Mouse (Mus musculus) c-Kit-positive CD71-positive TER-119-positive erythroid progenitor cells, embryonic 14.5 days (primary cell): ENCODE results near the gene Fxyd6.

Experiments
- DNase-seq: peaks from one replicate; pipeline ENCODE4 v3.0.0-alpha.2; 2013; ENCODE audit warnings: low spot score

Fxyd6 gene

DNA sequence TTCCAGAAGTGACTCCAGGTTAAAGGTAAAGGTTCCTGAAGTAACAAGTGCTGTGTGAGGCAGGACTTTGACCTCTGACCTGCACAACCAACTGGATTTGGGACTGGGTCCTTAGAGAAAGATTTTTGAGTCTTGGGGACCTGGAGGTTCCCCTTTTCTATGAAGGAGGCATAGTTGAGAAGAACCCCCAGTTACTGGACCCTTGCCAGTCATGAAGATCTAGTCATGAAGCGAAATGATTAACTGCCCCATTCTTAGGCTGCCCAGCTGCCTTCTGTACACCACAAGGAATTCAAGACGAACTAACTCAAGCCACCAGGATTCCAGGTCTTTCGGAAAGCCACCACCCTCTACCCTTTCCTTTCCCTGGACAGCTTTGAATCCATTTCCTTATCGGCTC is 6.4 kb downstream of the Fxyd6 start:
- DNase-seq, result no peak

DNA sequence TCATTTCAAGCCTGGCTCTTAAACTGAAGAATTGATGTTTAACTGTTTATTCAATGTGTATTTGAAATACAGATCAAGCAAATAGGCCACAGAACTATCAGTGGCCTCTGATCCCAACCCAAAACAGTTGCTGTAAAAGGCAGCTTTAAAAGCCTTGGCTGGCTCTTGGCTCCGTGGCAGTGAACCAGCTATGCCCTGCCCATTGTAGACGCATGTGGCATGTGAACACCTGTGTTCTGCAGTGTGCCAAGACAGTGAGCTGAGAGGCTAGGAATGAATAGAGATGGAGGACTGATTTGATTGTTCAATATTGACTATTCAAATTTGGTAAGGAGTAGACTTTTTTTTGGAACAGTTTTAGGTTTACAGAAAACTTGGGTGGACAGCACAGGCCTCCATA is 6.9 kb downstream of the Fxyd6 start:
- DNase-seq, result no peak

DNA sequence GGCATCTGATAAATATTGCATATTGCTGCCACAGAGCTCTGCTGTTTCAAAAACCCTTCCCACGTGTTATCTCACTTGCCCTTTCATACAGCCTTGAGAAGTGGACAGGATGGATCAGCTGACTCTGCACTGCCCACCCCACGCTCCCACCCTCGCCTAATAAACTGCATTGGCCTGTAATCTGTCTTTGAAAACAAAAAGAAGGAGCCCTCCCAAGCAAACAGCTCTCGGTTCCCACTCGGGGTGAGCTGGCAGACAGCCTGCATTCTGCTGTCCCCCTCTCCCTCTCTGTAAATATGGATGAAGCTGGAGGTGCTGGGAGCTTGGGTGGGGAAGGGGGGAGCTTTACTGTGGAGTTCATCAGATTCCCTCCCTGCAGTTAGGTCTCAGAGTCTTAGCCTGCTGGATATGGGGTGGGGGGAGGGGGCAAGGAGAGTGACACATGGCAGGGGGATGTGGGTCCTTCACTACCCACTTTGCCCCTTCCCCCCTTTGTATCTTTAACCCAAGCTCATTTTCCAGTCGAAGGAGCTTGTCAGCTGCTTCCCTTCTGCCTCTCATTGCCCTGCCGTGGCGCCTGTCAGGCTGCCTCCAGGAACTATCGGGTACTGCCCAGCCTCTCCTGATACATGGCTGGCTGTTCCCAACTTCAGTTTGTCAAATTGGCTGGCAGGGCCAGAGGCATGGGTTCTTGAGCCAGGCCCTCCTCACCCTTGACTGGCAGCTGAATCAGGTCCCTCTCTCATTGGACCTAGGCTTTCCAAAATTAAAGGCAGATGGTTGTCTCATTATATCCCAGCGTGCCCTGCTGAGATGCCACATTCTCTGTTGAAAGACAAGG is 10.6 kb downstream of the Fxyd6 start:
- DNase-seq, result no peak

DNA sequence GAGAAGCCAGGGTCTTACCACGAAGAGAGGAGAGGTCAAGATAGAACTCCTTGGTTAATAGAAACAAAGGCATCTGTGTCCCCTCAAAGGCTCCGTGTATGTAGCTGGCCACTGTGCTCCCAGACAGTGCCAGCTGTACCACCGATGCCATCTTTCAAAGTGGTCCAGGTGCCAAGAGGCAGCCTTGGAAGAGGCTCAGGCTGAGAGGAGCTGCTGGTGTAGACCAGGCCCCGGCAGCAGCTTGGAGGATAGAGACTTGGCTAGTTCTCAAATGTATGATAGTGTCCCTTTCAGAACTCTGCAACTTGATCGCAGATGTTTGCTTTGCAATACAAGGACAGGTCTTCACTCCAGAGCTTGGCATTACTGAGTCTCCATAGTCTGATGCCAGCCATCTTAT is 12.4 kb downstream of the Fxyd6 start:
- no peak for DNase-seq

DNA sequence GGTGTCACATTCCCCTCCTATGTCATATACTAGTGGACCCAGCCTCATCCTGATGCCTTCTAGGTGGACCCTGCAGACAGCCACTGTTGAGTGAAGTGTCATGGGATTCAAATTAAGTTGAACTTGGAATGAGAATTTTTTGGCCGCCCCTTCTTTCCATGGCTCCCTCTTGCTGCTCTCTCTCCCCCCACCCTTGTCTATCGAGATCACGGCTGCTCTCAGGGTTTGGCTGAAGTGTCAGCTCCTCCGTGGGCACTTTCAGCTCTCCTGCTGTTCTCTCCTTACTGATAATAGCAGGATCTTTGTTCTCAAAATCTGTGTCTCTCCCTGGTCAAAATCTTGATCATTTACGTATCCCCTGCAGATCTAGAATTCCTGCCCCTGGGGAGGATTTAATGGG is 12.8 kb downstream of the Fxyd6 start:
- DNase-seq, result no peak

DNA sequence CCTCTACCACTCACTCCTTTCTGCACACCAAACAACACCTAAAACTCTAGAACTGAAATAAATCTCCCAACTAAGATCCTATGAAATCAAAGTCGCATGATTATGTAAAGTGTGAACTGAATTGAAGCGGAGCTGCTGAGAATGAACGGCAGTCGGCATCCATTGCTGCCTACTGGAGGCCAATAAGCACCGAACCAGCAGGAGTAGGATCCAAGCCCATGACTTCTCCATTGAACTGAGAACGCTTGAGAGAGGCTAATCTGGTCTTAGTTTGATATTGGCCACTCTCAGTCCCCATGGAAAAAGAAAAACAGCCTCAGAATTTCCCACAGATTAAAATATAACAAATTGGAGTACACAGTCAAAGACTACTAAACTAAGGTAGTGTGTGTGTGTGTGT is 13.9 kb downstream of the Fxyd6 start:
- no peak for DNase-seq

DNA sequence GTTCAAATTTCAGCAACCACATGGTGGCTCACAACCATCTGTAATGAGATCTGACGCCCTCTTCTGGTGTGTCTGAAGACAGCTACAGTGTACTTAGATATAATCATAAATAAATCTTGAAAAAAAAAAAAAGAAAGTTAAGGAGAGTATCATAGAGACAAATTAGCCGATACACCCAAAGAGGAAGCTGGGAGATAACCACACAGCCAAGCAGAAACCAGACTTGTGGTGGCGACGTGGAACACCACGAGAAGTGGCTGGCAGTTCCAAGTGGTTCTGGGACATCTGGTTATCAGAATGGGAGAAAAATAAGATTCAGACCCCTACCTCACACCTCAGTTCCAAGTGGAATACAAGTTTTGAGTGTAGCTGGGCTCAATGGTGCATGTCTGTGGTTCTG is 16.7 kb downstream of the Fxyd6 start:
- no peak for DNase-seq

DNA sequence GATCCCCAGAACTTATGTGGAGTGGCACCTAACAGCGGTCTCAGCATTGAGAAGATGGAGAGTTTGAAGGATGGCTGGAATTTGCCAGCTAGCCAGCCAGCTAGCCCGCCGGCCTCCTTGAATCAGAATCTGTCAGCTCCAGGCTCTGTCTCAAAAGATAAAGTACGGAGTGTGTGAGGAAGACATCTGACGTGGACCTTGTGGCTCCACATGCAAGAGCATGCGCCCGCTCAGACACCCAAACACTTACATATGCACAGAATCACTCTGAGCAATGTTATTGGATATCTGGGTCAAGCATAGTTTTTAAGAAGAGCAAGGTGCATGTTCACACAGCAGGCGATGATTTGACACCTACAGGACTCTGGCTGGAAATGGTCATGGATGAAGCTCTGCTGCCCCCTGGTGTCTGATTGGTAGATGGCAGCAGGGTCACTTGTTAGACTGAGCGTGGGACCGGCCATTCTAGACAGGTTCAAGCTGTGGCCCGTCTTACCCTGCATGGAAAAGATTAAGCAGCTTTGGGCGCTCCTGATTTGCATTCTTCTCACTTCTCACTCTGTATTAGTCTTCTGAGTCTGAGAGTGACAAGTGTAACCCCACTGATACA is 18.5 kb downstream of the Fxyd6 start:
- DNase-seq, result peak; percentile 31

DNA sequence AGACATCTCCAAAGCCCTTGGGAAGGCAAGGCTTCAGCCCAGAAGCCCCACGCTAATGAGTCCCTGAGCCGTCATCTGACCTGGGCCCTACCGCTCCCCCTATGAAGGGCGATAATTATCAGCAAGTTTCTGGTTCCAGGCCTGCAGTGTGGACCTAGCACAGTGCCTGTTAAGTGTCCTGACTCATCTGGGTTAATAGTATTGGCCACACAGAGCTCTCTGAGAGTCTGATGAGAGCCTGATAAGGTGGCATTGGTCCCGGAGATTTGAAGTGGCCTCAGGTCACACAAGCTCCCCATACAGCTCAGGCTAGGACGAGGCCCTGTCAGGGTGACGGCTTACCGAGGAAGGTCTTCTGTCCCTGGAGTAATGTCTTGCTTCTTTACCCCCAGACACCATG is 19.6 kb downstream of the Fxyd6 start:
- DNase-seq, result no peak

DNA sequence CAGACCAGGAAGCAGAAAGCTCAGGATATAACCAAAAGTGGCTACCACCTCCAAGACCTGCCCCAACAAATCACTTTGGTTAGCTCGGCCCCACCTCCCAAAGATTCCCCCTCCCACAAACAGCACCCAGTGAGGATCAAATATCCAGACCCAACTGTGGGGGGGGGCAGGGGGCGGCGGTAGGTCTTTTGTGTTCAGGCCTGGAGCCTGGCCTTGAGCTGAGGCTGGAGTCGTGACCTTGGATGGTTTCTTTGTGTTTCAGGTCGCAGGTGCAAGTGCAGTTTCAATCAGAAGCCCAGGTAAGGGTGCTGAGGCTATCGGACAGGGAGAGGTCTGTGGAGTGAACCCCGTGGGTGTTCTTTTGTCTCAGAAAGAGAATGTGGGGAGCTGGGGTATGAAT is 21.3 kb downstream of the Fxyd6 start:
- DNase-seq, result no peak

DNA sequence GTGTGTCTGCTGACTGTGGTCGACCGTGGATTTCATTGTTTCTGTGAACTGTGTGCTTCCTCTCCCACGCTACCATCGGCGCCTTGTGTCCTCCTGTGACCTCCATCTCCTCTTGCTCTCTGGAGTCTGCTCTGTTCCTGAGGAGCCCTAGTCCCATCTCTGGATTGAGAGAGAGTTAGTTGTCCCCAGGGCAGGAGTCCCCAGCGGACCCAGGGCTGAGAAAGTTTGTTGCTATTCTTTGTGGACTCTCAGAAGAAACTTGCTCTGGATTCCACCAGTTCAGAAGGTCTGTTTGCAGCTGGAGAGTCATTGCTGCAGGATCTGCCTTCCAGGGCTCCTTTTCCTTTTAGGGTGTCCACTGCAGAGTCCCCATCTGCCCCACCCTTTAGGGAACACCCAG is 25.2 kb downstream of the Fxyd6 start:
- DNase-seq, result no peak

DNA sequence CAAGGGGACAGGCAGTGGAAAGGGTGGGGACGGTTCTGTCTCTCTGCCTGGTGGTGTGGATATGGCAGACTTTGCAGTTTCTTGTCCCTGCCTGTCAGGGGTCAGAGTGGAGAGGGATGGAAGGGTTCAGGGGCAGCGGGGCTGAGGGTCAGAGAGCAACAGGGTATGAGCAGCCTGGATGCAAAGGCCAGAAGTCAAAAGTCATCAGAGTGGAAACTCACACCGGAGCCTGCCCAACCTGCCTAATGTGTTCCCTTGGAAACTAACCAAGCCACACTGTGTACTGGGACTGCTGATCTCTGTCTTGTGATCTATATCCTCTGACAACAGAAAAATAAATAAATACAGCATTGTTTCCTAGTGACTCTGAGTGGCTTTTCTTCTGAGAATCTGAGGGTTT is 25.8 kb downstream of the Fxyd6 start:
- no peak for DNase-seq

DNA sequence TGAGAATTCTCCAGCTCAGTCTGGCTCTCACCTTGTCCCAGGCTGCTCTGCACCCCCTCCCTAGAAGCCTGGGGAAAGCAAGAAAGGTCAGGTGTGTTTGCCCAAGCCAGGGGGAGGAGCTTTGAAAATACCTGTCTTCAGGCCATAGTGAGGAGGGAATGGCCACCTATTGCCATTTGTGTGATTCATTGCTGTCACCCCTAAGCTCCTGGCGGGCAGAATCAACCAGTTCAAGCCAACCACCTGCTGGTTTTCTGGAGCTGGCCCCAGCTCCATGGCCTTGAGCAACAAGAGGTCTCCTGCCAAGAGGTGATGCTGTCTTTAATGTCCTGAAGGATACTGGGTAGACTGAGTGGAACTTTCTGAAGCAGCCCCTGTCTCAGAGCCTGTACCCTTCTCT is 28.4 kb downstream of the Fxyd6 start:
- no peak for DNase-seq

DNA sequence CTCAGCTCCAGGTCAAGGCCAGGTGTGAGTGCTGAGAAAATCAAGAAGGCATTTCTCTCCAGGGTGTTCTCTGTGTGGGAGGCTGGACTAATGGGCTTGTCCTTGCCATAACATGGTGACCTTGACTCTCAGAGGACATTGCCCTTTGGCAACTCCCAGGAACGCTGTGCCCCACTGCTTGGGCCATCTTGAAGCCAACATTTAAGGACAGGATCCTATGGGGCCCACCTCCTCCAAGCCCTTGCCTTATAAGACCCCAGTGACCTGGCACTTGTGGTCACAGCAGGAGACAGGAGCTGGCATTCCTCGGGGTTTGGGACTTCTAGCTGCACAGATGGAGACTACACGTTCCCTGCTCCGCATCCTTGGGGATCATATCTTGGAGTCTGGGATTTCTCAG is 29.4 kb downstream of the Fxyd6 start, which contains the start of gene Fxyd2:
Gene Fxyd2, plus strand, starts transcription at position 236 of the 400 bp plus-strand sequence.
- DNase-seq, result no peak

DNA sequence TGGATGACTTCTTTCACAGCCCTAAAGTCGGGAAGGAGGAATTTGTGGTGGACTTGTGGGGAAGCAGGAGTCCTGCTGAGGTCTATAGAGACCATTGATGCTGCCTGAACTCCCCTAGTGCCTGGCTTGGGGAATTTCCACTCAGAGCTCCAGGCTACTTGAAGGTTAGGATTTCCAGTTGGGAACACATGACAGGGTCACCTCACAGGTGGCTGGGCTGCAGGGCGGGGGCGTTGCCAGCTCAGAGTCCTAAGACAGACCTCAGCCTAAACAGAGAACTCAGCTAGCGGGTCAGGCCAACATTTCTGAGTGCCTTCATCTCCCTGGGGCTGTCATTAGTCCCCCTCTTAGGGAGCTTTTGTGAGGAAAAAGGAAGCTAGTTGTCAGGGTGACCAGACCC is 31.9 kb downstream of the Fxyd6 start:
- no peak for DNase-seq

DNA sequence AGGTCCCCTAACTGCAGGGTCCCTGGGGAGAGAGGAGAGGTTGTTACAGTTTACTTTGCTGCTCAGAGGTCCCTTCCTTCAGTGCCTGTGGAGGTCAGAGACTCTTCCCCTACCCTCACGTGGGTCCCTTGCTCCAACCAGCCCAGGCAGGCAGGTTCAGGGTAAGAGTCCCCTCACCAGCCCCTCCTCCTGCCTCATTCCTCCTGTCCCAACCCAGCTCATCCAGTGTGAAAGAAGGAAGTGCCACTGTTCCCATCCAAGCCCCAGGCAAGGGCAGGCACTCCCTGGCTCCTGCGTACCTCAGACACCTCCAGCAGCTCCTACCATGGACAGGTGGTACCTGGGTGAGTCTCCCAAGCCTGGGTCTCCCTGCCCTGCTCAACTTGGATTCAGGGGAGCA is 33.0 kb downstream of the Fxyd6 start:
- no peak for DNase-seq

DNA sequence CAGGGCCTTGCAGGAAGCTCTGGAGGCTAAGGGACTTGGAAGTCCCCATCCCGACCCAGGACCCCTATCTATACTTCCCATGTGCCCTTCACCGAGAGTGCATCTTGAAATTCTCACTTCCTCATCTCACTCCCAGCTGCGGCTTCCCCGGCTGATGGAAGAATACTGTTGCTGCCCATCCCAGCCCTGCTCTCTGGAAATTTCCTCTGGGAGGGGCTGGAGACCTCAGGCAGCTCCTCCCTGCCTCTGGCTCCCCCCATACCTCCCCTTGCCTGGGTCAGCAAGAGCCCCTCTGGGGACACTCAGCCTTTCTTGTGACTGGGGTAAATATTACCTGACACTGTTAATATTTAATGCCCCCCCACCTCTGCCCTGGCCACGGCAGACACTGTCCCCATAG is 35.7 kb downstream of the Fxyd6 start:
- no peak for DNase-seq

DNA sequence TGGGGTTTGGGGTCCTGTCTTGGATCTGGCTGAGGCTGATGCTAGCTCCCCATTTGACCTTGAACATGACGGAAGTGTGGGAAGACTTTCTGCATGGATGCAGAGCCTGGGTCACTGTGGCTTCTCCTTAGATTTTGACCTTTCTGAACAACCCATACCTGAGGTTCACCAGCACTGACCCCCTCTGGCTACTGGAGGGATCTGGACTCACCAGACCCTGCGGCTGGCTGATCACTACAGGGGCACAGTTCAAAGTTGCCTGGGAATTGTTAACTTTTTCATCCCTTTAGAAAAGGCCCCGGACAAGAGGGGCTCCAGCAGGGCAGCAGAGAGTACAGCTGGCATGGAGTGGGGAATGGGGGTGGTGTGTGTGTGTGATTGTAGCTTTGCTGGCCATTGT is 36.8 kb downstream of the Fxyd6 start:
- DNase-seq, result no peak

DNA sequence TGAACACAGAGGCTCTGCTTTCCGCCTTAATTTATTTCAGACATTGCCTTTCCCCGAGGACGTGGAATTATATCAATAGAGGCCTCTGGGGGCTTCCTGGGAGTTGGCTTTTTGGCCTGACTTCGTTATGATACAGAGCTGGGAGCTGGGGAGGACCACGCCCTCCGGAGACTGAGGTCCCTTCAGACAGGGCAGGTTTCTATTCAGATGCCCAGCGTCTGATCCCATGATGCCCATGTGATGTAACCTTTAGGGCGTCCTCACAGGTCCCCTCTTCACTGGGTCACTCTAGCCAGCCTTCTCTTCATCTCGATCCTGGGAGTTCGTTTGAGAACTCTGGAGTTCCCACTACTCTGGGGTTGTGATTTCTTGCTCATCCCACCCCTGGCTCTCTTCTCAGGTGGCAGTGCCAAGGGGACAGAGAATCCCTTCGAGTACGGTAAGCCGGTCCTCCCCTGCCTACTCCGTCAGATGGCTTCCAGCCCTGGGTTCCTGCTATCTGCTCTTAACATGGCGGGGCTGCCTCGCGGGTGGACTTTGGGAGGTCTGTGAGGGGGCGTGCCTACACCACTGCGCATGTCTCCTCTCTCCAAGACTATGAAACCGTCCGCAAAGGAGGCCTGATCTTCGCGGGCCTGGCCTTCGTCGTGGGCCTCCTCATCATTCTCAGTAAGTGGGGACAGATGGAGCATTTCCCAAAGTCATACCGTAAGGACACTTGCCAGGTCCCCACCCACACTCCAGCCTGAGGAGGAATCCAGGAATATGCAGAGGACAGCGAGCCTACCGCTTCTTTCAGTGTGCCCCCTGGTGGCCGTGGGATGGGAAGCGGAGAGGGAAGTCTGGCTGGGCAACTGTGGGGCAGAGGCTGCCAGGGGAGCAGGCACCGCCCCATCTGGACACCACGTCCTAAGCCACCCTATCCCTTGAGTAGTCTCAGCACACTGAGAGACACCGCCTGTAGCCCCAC is 38.0 kb downstream of the Fxyd6 start:
- no peak for DNase-seq

DNA sequence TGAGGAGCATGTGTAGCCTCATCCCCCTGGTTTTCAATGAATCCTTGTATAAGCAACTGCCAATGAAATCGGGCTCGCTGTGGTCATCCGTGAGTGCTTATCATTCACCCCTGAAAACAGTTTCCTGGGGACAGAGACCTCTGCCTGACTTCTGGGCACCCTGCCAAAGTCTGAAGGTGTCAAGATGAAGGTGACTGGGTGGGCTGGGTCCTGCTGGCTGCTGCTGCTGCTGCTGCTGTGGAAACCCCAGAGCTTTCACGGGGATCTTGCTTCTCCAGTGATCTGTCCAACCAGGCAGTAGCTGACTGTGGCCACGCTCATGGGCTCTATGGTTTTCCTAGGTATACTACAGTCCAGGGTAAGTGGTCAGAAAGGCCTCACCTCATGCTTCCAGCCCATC is 40.2 kb downstream of the Fxyd6 start:
- DNase-seq, result no peak

DNA sequence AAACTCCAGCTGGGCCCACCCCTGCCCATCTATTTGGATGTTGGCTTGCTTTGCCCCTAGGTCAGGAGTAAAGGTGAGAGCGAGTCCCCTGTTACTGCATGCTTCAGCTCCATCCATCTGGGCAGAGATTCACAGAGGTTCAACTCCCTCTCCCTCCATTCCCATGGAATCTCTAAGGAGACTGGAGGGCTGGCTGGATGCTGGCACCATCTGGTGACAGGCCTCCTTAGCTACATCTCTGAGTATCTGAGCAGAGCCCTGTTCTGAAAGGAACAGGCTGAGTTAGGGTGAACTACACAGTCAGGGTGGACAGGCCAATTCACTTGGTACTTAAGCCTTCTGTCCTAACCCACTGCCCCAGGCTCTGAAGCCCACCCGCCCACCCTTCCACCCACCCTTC is 40.6 kb downstream of the Fxyd6 start:
- no peak for DNase-seq

DNA sequence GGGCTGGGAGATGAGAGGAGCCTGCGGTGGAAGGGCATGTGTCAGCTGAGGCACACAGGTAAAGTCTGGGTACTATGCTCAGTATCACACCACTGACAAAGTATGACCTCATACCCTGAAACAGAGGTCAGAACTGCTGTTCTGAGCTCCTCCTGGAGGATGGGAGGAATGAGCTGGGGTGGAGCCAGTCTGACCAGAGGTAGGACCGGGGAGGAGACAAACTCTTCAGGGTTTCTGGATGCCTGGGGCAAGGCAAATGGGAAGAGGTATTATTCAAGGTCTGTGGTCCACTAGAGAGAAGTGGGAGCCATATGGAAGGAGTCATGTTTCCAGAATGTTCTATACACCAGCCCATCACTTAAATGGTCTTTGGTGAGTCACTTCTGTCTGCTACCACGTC is 41.1 kb downstream of the Fxyd6 start:
- DNase-seq, result no peak

DNA sequence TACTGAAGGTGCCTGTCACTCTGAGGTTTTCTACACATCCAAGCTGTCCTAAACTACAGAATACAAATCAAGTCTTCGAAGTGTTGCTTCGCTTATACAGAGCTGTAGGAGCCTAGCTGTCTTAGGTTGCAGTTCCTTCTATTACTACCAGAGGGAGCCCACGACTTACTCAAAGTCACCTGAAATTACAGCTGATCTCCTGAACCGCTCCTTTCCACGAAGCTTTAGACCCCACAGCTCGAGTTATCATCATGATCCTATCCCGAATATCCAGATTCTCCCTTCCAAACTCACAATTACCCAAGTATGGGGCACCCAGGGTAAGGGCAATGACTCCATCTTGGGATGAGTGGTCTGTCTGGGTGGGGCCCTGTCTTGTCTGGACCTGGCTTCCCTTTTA is 41.8 kb downstream of the Fxyd6 start:
- DNase-seq, result no peak
